Mouse (Mus musculus) lung, embryonic 16.5 days (tissue): Measurements from ENCODE around the gene Cox5a. TPM values are rescaled to one million over a fixed set of nuclear protein-coding genes. Genes with fewer than 3 reads are reported as not detected.

ENCODE experiments used
- ATAC-seq: fragments of 200-750 bp; cut with Nextera tagmentation; 2 replicates; pipeline ENCODE4 v1.8.0; 2017; ENCODE audit warnings: low read depth, mild to moderate bottlenecking, moderate library complexity
- H3K27ac ChIP-seq: fragments of 300-500 bp; sonication (generic); 2 replicates; pipeline ENCODE4 v1.5.1; 2014; ENCODE audit warnings: mild to moderate bottlenecking, control low read depth, low read length
- H3K27me3 ChIP-seq: fragments of 300-500 bp; sonication (generic); 2 replicates; pipeline ENCODE4 v1.6.1; 2014; ENCODE audit warnings: low read depth, low read length, mixed read lengths; ENCODE audit not compliant: control insufficient read depth, insufficient read depth
- H3K36me3 ChIP-seq: fragments of 300-500 bp; sonication (generic); 2 replicates; pipeline ENCODE4 v1.6.1; 2014; ENCODE audit warnings: low read length; ENCODE audit not compliant: control insufficient read depth, insufficient read depth
- H3K4me1 ChIP-seq: fragments of 300-500 bp; sonication (generic); replicated peaks from 2 replicates; pipeline ENCODE4 v1.6.1; 2014; ENCODE audit warnings: low read length, mixed read lengths; ENCODE audit not compliant: control insufficient read depth, insufficient read depth
- H3K4me2 ChIP-seq: fragments of 300-500 bp; sonication (generic); 2 replicates; pipeline ENCODE4 v1.6.1; 2014; ENCODE audit warnings: low read depth, low read length, control low read depth
- H3K4me3 ChIP-seq: fragments of 300-500 bp; sonication (generic); 2 replicates; pipeline ENCODE4 v1.5.1; 2014; ENCODE audit warnings: mild to moderate bottlenecking, low read length, control low read depth
- H3K9ac ChIP-seq: fragments of 300-500 bp; sonication (generic); 2 replicates; pipeline ENCODE4 v1.6.1; 2014; ENCODE audit warnings: low read length, control low read depth
- H3K9me3 ChIP-seq: fragments of 300-500 bp; sonication (generic); 2 replicates; pipeline ENCODE4 v1.6.1; 2016; ENCODE audit warnings: low read length; ENCODE audit not compliant: control insufficient read depth
- WGBS: fragments of 180-500 bp; shearing (Covaris S2); extraction: QIAGEN DNeasy Blood & Tissue Kit; methylation state at CpG from one replicate; pipeline ENCODE4 v1.1.7; 2014; 5-methylcytosine and 5-hydroxymethylcytosine counted together
- polyA plus RNA-seq: library from polyadenylated mRNA; unstranded; fragments of >200 nt; fragmentation: Nextera tagmentation; extraction: Ambion mirVana; gene quantifications from 2 replicates; pipeline ENCODE4 v1.2.1, GENCODE M21; 2015

The Cox5a gene
- polyA plus RNA-seq, 1 experiment from 2014 or later: 496 TPM

DNA sequence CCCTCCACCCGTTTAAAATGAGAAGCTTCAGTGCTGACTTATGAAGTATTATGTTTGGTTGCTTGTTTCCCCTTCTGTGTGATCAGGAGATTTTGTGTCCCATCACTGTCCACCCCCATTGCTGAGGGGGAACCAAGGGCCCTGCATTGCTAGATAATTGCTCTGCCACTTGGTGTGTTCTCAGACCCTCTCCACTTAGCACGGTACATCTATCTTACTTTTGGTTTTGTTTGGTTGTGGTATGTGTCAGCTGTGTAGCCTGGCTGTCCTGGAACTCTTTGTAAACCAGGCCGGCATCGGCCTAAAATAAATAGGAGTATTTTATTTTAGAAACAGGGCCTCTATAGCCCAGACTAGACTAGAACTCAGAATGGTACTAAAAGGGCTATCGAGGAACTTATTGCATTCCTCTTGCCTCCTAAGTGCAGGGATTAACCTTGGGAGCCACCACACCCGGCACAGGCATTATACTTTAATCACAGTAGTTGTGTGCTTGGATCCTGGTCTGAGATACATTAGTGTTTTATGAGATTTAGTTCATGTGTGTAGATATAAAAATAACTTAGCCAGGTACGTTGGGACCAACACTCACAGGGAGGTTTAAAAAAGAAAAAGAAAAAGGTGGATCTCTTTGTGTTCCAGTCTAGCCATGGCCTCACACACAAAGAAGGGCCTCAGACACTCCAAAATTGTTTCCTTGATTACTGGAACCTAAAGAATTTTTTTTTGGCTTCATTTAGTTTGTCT is 1.2 kb downstream of the Cox5a start:
- Histone ChIP-seq H3K27me3 (no peaks in the 10 kb centered on the region), H3K27ac (no peak overlapping the region), H3K4me1 (peaks cover 11% of the 10 kb centered on the region), H3K4me2 (peak overlapping the region; percentile 64), H3K9ac (peak overlapping the region; percentile 92), H3K36me3 (no peaks in the 10 kb centered on the region), H3K9me3 (no peaks in the 10 kb centered on the region), H3K4me3 (peak overlapping the region; percentile 93)
- 22% methylated on average over 7 of the region's 7 CpGs for WGBS
- ATAC-seq: no peak

DNA sequence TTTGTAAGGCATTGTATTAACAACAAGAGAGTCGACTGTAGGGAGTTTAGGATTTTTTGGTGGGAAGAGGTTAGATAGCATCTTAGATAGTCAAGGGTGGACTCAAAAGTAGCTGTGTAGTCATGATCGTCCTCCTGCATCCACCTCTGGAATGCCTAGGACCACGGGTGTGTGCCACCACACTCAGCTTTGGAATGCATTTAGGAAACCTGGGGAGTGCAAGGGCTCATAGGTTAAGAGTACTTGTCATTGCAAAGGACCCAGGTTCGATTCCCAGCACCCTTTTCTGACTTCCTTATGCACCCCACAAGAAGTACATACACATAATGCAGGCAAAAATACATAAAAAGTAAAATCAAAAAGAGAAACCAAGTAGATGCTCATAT is 1.8 kb downstream of the Cox5a start:
- H3K27me3 ChIP-seq: no peaks in the 10 kb centered on the region
- 60% methylated on average over 4 of the region's 4 CpGs for WGBS
- H3K36me3 ChIP-seq: no peaks in the 10 kb centered on the region
- H3K4me3 ChIP-seq: no peak overlapping the region
- H3K27ac ChIP-seq: no peak overlapping the region
- H3K4me2 ChIP-seq: peak overlapping the region; percentile 64
- no peak for ATAC-seq
- H3K4me1 ChIP-seq: peaks cover 11% of the 10 kb centered on the region
- H3K9me3 ChIP-seq: no peaks in the 10 kb centered on the region
- no peak overlapping the region for H3K9ac ChIP-seq

DNA sequence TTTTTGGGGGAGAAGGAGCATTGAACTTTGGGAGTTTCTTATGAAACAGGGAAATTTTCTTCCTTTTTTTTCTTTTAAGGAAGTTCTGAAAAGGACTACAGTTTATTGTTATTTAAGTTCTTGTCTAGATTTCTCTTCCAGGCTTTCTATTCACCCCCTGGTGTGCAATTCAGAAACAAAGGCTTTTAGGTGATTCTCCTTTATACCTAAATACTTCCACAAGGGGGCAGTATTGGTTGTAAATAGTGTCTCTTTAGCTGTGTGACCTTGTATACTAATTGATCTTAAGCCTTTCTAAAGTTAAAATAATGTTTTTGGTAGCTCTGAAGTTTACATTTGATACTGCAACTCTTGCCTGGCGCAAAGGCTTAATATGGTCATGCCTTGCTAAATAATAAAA is 2.7 kb downstream of the Cox5a start:
- Histone ChIP-seq H3K27ac (no peak overlapping the region), H3K9ac (no peak overlapping the region), H3K36me3 (no peaks in the 10 kb centered on the region), H3K27me3 (no peaks in the 10 kb centered on the region), H3K4me1 (peaks cover 11% of the 10 kb centered on the region), H3K4me3 (no peak overlapping the region), H3K9me3 (no peaks in the 10 kb centered on the region), H3K4me2 (no peak overlapping the region)
- ATAC-seq: no peak
- 87% methylated on average over 1 of the region's 1 CpGs for WGBS

DNA sequence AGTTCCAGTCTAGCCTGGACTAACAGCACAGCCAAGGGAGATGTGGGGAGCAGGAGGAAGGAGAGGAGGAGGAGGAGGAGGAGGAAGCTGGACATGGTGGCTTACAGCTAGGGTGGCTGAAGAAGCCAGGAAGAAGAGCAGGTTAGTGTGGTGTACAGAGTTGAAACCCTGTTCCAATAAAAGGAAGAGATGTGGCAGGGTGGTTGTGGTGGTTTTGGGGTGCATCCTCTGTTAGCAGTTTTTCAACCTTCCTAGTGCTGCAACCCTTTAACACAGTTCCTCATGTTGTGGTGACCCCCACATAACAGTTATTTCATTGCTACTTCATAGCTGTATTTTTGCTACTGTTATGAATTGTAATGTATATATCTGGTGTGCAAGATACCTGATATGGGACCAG is 3.4 kb downstream of the Cox5a start:
- Histone ChIP-seq H3K9me3 (no peaks in the 10 kb centered on the region), H3K27me3 (no peaks in the 10 kb centered on the region), H3K27ac (no peak overlapping the region), H3K4me2 (no peak overlapping the region), H3K9ac (no peak overlapping the region), H3K4me3 (no peak overlapping the region), H3K4me1 (peaks cover 11% of the 10 kb centered on the region), H3K36me3 (no peaks in the 10 kb centered on the region)
- ATAC-seq: no peak

DNA sequence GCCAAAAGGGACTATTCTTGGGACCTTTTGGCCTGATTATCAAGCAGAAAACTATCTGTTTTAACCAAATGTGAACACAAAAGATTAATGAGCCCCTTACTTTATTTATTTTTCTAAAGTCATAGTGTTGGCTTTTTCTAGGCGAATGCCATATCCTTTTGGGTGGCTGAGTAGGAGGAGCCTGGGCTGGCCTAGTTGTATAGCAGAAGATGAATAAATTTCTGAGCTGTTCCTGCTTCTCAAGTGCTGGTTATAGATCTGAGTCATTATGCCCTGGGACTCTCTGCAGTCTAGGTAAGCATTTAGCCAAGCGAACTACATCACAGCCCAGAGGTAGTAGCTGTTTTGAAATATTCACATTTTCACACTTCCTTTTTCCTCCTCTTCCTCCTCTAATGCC is 4.4 kb downstream of the Cox5a start:
- no peak overlapping the region for H3K4me3 ChIP-seq
- no peak for ATAC-seq
- peaks cover 11% of the 10 kb centered on the region for H3K4me1 ChIP-seq
- H3K27ac ChIP-seq: no peak overlapping the region
- H3K9ac ChIP-seq: no peak overlapping the region
- no peaks in the 10 kb centered on the region for H3K9me3 ChIP-seq
- no peak overlapping the region for H3K4me2 ChIP-seq
- no peaks in the 10 kb centered on the region for H3K36me3 ChIP-seq
- WGBS: 62% methylated on average over 2 of the region's 2 CpGs
- H3K27me3 ChIP-seq: no peaks in the 10 kb centered on the region

DNA sequence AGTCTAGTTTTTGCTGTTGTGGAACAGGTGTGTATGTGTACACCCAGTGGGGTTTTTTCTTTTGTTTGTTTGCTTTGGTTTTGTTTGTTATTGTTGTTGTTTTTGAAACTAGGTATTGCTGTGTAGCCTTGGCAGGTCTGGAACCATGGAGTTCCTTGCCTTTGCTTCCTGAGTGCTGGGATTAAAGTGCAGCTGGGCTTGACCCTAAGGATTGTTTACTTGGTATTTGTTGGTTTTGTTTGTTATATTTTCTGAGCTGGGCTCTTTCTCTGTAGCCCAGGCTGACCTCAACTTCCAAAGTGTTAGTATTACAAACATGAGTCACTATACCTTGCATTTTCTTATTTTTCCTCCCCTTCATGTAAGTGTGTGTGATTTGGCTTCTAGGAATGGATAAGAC is 5.4 kb downstream of the Cox5a start:
- Histone ChIP-seq H3K4me3 (no peak overlapping the region), H3K9me3 (no peaks in the 10 kb centered on the region), H3K36me3 (peaks cover 5% of the 10 kb centered on the region), H3K27me3 (no peaks in the 10 kb centered on the region), H3K27ac (no peak overlapping the region), H3K4me1 (peaks cover 11% of the 10 kb centered on the region), H3K4me2 (no peak overlapping the region), H3K9ac (no peak overlapping the region)
- no peak for ATAC-seq

DNA sequence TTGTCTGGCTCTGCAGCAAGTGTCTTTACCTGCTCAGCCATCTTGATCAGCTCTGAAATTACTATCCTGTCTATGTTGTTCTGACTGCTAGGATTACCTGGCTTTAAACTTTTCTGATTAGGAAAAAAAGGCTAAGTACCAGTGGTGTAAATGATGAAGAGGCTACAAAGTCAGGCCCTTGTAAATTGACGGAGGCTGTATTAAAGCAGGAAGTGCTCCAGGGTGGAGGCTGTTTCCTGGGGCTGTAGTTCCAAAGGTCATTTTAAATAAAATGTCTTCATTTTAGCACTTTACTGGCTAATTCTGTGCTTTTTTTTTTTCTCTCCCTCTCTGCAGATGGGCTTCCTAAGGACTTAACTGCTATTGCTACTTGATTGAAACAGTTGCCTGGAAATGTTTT is 10.9 kb downstream of the Cox5a start:
- Histone ChIP-seq H3K9ac (no peak overlapping the region), H3K9me3 (no peaks in the 10 kb centered on the region), H3K4me2 (no peak overlapping the region), H3K27ac (no peak overlapping the region), H3K27me3 (no peaks in the 10 kb centered on the region), H3K36me3 (peaks cover 11% of the 10 kb centered on the region), H3K4me3 (no peak overlapping the region), H3K4me1 (peaks cover 4% of the 10 kb centered on the region; the same call in 1 of the 2 replicates)
- no peak for ATAC-seq
- 78% methylated on average over 1 of the region's 1 CpGs for WGBS

DNA sequence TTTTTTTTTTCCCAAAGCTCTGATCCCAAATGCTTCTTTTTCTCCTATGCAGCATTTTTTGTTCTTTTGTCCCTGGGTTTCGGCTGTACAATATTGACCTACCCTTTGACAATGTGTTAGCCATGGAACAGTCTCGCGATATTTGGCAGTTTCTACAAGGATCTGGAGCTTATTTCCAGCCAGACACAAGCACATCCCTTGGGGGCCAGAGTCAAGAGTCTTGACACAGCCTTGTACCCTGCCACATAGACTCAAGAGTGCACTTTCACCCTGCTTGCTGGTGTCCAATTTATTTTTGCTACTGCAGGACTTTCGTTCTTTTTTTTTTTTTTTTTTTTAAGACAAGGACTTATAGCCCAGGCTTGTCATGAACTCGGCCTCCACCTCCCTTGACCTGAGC is 15.3 kb downstream of the Cox5a start:
- H3K9ac ChIP-seq: peak overlapping the region; percentile 97; the same call in 1 of the 2 replicates
- WGBS: 81% methylated on average over 5 of the region's 5 CpGs

DNA sequence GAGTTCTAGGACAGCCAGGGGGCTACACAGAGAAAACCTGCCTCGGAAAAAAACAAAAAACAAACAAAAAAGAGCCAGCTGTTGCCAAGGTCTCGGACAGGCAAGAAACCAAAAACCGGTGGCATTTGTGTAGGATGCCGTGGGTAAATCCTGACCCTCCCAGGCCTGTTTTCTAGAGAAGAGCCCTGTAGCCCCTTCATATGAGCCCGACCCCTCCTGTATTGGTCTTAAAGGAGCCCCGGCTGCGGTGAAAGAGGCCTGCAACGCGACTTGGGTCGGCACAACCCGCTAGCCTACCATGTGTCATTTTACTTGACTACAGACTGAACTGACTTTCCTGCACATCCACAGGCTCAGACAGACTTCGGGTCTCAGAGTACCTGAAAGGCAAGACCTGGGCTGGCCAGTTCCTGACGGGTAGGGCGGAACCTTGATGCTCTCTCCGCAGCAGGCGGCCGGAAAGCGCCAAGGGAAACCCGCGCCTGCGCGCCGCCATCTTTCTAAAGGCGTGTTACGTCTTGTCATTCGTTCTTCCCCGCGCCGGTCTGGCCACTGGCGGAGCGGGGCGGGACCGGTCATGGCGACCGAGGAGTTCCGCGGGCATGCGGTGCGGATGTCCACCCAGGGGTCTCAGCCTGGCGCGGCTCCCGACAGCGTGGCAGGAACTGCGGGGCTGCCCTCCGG is 16.1 kb downstream of the Cox5a start, which contains the start of gene Fam219b:
Gene Fam219b, plus strand, starts transcription at position 485 of the 684 bp plus-strand sequence.
- 2% methylated on average over 34 of the region's 45 CpGs for WGBS
- Histone ChIP-seq H3K36me3 (peaks cover 11% of the 10 kb centered on the region), H3K4me1 (peaks cover 15% of the 10 kb centered on the region), H3K27ac (peak within 1 kb of the TSS; percentile 76), H3K4me2 (peak within 1 kb of the TSS; percentile 79), H3K9me3 (no peaks in the 10 kb centered on the region), H3K4me3 (peak within 1 kb of the TSS; percentile 89), H3K9ac (peak within 1 kb of the TSS; percentile 97), H3K27me3 (no peaks in the 10 kb centered on the region)
- ATAC-seq: peak; percentile 90

More for the DNA sequence above, 15.3 kb downstream of the Cox5a start:
- no peak for ATAC-seq
- Histone ChIP-seq H3K27ac (no peak overlapping the region), H3K4me2 (peak overlapping the region; percentile 79), H3K9me3 (no peaks in the 10 kb centered on the region), H3K4me3 (no peak overlapping the region; the same call in 1 of the 2 replicates), H3K27me3 (no peaks in the 10 kb centered on the region), H3K36me3 (peaks cover 16% of the 10 kb centered on the region), H3K4me1 (peaks cover 15% of the 10 kb centered on the region)
